In the genomic region with DNA sequence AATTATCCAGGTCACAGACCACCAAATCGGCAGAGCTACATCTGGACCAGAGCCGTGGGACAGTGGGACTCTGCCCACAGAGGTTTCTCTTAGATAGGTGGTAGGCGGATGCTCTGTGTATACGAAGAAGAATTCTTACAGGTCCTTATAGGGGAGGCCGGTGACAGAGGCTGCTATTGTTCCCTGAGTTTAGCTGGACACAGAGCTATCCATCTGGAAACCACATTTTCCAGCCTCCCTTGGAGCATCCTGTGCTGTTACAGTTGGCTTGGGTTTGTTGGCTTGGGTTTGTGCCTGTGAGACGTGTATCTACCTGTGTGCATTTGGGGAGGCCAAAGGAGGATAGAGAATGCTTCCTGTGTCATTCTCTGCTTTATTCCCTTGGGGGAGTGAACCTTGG, we compare ENCODE assay signal across 11 mouse cellular contexts. TPM values are rescaled to one million over a fixed set of nuclear protein-coding genes. Genes with fewer than 3 reads are reported as not detected.
DNase-seq lines count a peak whose midpoint lies in the region.
"Had no signal": no experiment of that assay in that cellular context is flagged by ENCODE, and none has a peak within 500 bp of the region (broad histone marks: within the 10 kb centered on the region; RNA-seq: fewer than 3 reads in every experiment).

No protein-coding gene starts in this region.

- DNase-seq in heart, adult 11 months, result peak; percentile 90
- DNase-seq in heart, postnatal 4 days, result no peak
- DNase-seq: adrenal gland, adult 8-10 months; B cell, adult 2 months; cerebellum, adult 11 months; cerebellum, adult 11-12 months; cerebellum, adult 18-20 months; cerebellum, adult 2 months had no signal

RNA-seq across cellular contexts. Expression of a gene that starts 15.1 kb away (rescaled TPM):
- total RNA-seq in heart, postnatal 4 days (2021), result 1 to 10 TPM; 5.9 to 6.9 TPM
- total RNA-seq: CH12.LX, G1E had no signal

RNA-seq across cellular contexts. Expression of a gene that starts 26.6 kb away (rescaled TPM):
- total RNA-seq in heart, postnatal 4 days (2021), result 100 to 1,000 TPM; 163 to 177 TPM

RNA-seq across cellular contexts. Expression of a gene that starts 43.6 kb away (rescaled TPM):
- total RNA-seq in heart, postnatal 4 days (2021), result not detected
- total RNA-seq: CH12.LX, MEL had no signal

RNA-seq across cellular contexts. Expression of a gene that starts 48.2 kb away (rescaled TPM):
- total RNA-seq in heart, postnatal 4 days (2021), result 100 to 1,000 TPM; 104 to 105 TPM
